Mouse (Mus musculus) embryonic facial prominence, embryonic 14.5 days (tissue): ENCODE data around the gene Brpf3. TPM values are rescaled to one million over a fixed set of nuclear protein-coding genes. Genes with fewer than 3 reads are reported as not detected.
"Not testable (repeated sequence)": the region's sequence is repeated elsewhere in the genome, so short reads cannot be mapped to it uniquely, and the experiment has no call there.

Experiments used
- ATAC-seq: fragments of 200-750 bp; cut with Nextera tagmentation; 2 replicates; pipeline ENCODE4 v1.8.0; 2017; ENCODE audit warnings: low read depth, moderate number of reproducible peaks, moderate TSS enrichment
- DNase-seq: peaks from one replicate; pipeline ENCODE4 v3.0.0-alpha.2; 2015; ENCODE audit warnings: low spot score
- H3K27ac ChIP-seq: fragments of 300-500 bp; sonication (generic); replicated peaks from 2 replicates; pipeline ENCODE4 v1.5.1; 2014; ENCODE audit warnings: low read depth, mild to moderate bottlenecking, low read length, moderate library complexity
- H3K27me3 ChIP-seq: fragments of 300-500 bp; sonication (generic); replicated peaks from 2 replicates; pipeline ENCODE4 v1.6.1; 2014; ENCODE audit warnings: low read length; ENCODE audit not compliant: control insufficient read depth, insufficient read depth
- H3K36me3 ChIP-seq: fragments of 300-500 bp; sonication (generic); 2 replicates; pipeline ENCODE4 v1.6.1; 2014; ENCODE audit warnings: low read length, mixed read lengths; ENCODE audit not compliant: control insufficient read depth, insufficient read depth
- H3K4me1 ChIP-seq: fragments of 300-500 bp; sonication (generic); 2 replicates; pipeline ENCODE4 v1.6.1; 2014; ENCODE audit warnings: antibody characterized with exemption, low read length; ENCODE audit not compliant: control insufficient read depth, insufficient read depth
- H3K4me2 ChIP-seq: fragments of 300-500 bp; sonication (generic); 2 replicates; pipeline ENCODE4 v1.6.1; 2014; ENCODE audit warnings: low read depth, mild to moderate bottlenecking, low read length, moderate library complexity, mixed read lengths
- H3K4me3 ChIP-seq: fragments of 300-500 bp; sonication (generic); 2 replicates; pipeline ENCODE4 v1.5.1; 2014; ENCODE audit warnings: low read depth, mild to moderate bottlenecking, low read length
- H3K9ac ChIP-seq: fragments of 300-500 bp; sonication (generic); 2 replicates; pipeline ENCODE4 v1.6.1; 2014; ENCODE audit warnings: low read depth, mild to moderate bottlenecking, low read length, moderate library complexity, mixed read lengths
- H3K9me3 ChIP-seq: fragments of 300-500 bp; sonication (generic); 2 replicates; pipeline ENCODE4 v1.6.1; 2016; ENCODE audit warnings: low read length; ENCODE audit not compliant: control insufficient read depth
- WGBS: fragments of 180-500 bp; shearing (Covaris S2); extraction: QIAGEN DNeasy Blood & Tissue Kit; methylation state at CpG from one replicate; pipeline ENCODE4 v1.1.7; 2014; 5-methylcytosine and 5-hydroxymethylcytosine counted together
- polyA plus RNA-seq: library from polyadenylated mRNA; unstranded; fragments of >200 nt; fragmentation: Nextera tagmentation; extraction: Ambion mirVana; gene quantifications from 2 replicates; pipeline ENCODE4 v1.2.1, GENCODE M21; 2014

Brpf3 gene
- polyA plus RNA-seq, 1 experiment from 2014 or later, result 10.2 TPM

DNA sequence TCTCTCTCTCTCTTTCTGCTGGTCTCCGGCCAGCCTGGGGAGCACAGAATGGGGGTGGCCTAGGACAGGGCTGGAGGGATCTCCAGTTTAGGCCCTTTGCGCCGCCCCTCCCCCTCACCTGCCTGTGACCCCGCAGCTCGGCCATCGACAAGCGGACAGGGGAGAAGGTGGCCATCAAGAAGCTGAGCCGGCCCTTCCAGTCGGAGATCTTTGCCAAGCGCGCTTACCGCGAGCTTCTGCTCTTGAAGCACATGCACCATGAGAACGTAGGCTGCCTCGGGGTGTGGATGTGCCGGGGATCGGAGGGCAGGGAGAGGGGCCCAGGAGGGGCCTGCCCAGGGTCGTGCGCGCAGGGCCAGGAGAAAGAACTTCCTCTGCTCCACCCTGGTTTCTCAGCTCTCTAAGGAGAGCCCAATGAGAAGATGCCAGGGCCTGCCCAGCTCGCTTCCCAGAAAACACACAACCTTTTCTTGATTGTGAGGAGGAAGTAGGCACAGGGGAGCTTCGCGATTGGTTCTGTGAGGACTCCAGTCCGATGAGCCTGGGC, 30.9 kb upstream of the Brpf3 start:
- Histone ChIP-seq H3K36me3 (no peaks in the 10 kb centered on the region), H3K4me3 (peak overlapping the region; percentile 56), H3K4me2 (peak overlapping the region; percentile 89), H3K27me3 (peaks cover 14% of the 10 kb centered on the region), H3K4me1 (peaks cover 7% of the 10 kb centered on the region; the same call in 1 of the 2 replicates), H3K9me3 (no peaks in the 10 kb centered on the region), H3K27ac (peak overlapping the region; percentile 33; the same call in 1 of the 2 replicates), H3K9ac (peak overlapping the region; percentile 70)
- DNase-seq (peak; percentile 53), ATAC-seq (peak; percentile 48)
- WGBS, result 3% methylated on average over 24 of the region's 24 CpGs

DNA sequence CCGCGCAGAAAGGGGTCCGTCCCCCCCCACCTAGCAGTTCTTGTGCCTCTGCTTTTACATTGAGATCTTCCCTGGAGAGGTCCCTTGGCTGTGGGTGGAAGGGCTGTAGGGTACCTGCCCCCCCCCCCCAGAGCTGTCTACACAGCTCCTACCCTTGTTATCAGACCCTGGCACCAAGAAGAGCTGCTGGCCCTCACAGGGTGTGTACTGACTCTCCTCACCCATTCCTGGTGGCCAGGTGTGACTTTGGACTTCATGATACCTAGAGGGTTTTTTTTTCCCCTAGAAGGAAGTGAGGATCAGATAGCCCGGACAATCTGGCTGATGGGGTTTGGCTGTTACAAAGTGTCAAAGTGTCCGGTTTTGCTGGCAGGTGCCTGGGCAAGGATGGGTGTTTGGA, 29.6 kb upstream of the Brpf3 start:
- Histone ChIP-seq H3K4me2 (no peak overlapping the region), H3K27me3 (peaks cover 14% of the 10 kb centered on the region), H3K9me3 (no peaks in the 10 kb centered on the region), H3K4me3 (no peak overlapping the region), H3K9ac (no peak overlapping the region), H3K36me3 (no peaks in the 10 kb centered on the region), H3K4me1 (peaks cover 7% of the 10 kb centered on the region; the same call in 1 of the 2 replicates), H3K27ac (no peak overlapping the region)
- no peak for ATAC-seq
- WGBS, result 87% methylated on average over 5 of the region's 5 CpGs
- DNase-seq, result no peak

DNA sequence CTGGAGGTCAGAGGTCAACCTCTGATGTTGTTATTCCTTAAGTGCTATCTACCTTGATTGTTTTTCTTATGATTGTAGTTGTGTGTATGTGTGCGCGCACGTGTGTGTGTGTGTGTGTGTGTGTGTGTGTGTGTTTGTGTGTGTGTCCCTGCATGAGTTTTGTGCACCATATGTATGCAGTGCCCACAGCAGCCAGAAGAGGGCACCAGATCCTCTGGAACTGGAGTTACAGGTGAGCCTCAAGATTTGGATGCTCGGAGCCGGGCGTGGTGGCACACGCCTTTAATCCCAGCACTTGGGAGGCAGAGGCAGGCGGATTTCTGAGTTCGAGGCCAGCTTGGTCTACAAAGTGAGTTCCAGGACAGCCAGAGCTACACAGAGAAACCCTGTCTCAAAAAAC, 26.6 kb upstream of the Brpf3 start:
- WGBS, result 96% methylated on average over 8 of the region's 9 CpGs
- H3K4me2 ChIP-seq, H3K9ac ChIP-seq, H3K4me3 ChIP-seq, H3K27ac ChIP-seq, DNase-seq, H3K36me3 ChIP-seq, ATAC-seq, H3K9me3 ChIP-seq, H3K27me3 ChIP-seq, H3K4me1 ChIP-seq: not testable (repeated sequence)

DNA sequence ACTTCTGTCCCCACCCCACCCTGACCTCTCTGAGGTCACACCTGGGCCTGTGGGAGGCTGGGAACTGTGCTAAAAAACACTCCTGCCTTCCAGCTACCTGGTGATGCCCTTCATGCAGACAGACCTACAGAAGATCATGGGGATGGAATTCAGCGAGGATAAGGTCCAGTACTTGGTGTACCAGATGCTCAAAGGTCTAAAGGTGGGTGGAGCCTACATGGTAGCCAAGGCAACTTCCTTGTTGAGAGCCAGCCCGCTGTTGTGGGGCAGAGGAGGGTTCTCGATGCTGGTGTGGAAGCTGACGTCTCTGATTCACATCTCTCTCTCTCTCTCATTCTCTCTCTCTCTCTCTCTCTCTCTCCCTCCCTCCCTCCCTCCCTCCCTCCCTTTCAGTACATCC, 25.7 kb upstream of the Brpf3 start:
- H3K4me2 ChIP-seq, result no peak overlapping the region
- H3K4me3 ChIP-seq, result no peak overlapping the region
- H3K36me3 ChIP-seq, result peaks cover 6% of the 10 kb centered on the region; the same call in 1 of the 2 replicates
- DNase-seq (no peak), ATAC-seq (no peak)
- H3K27ac ChIP-seq, result no peak overlapping the region
- peaks cover 5% of the 10 kb centered on the region; the same call in 1 of the 2 replicates for H3K4me1 ChIP-seq
- no peaks in the 10 kb centered on the region for H3K9me3 ChIP-seq
- WGBS, result 67% methylated on average over 4 of the region's 4 CpGs
- H3K27me3 ChIP-seq, result peaks cover 9% of the 10 kb centered on the region; the same call in 1 of the 2 replicates
- no peak overlapping the region for H3K9ac ChIP-seq

DNA sequence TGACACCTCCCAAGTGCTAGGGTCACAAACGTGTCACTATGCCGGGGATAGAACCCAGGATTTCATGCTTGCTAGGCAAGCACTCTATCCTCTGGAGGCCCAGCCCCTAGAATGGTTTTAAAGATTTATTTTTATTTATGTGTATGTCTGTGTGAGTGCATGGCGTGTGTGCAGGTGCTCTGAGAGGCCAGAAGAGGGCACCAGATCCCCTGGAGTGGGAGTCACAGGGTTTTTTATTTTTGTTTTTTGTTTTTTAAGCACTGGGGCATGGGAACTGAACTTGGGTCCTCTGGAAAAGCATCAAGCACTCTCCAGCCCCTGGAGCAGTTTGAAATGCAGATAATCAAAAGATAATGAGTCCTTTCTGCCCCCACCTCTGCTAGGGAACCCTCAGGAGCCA, 24.1 kb upstream of the Brpf3 start:
- H3K4me2 ChIP-seq, result no peak overlapping the region

DNA sequence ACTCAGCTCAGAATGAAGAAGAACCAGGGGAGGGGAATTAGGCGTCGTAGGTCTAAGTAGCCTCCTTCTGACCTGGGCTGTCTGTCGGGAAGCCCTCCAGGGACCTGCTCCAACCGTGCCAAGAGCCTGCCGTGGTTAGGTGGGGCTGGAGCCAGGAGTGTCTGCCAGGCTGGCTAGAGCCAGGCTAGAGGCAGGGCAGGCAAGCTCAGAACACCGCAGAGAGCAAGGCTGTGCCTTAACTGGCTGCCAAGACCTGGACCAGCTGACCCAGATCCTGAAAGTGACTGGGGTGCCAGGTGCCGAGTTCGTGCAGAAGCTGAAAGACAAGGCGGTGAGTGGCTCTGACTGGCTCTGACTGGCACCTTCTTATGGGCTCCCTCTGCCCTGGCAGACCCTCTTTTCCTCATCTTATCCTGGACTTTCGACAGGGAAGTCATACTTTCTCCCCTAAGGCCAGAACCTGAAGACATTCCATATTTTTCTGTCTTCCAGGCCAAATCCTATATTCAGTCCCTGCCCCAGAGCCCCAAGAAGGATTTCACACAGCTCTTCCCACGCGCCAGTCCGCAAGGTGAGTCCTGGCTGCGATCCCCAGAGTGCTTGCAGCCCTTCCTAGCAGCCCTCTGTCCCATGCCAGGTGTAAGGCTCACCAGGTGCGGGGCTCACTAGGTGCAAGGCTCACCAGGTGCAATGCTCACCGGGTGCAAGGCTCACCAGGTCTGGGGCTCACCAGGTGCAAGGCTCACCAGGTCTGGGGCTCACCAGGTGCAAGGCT, 23.5 kb upstream of the Brpf3 start:
- ATAC-seq, result no peak
- no peak overlapping the region for H3K4me3 ChIP-seq
- no peak overlapping the region for H3K27ac ChIP-seq
- no peak overlapping the region for H3K4me2 ChIP-seq
- H3K9ac ChIP-seq, result no peak overlapping the region
- 85% methylated on average over 16 of the region's 16 CpGs for WGBS
- no peaks in the 10 kb centered on the region for H3K9me3 ChIP-seq
- H3K36me3 ChIP-seq, result peaks cover 6% of the 10 kb centered on the region; the same call in 1 of the 2 replicates
- H3K4me1 ChIP-seq, result no peaks in the 10 kb centered on the region
- H3K27me3 ChIP-seq, result no peaks in the 10 kb centered on the region
- no peak for DNase-seq

More for the DNA sequence above, 24.1 kb upstream of the Brpf3 start:
- no peaks in the 10 kb centered on the region for H3K4me1 ChIP-seq
- H3K9me3 ChIP-seq, result no peaks in the 10 kb centered on the region
- ATAC-seq (no peak), DNase-seq (no peak)
- H3K27ac ChIP-seq, result no peak overlapping the region
- no peaks in the 10 kb centered on the region for H3K27me3 ChIP-seq
- 88% methylated on average over 3 of the region's 3 CpGs for WGBS
- H3K9ac ChIP-seq, result no peak overlapping the region
- no peak overlapping the region for H3K4me3 ChIP-seq
- peaks cover 6% of the 10 kb centered on the region; the same call in 1 of the 2 replicates for H3K36me3 ChIP-seq

DNA sequence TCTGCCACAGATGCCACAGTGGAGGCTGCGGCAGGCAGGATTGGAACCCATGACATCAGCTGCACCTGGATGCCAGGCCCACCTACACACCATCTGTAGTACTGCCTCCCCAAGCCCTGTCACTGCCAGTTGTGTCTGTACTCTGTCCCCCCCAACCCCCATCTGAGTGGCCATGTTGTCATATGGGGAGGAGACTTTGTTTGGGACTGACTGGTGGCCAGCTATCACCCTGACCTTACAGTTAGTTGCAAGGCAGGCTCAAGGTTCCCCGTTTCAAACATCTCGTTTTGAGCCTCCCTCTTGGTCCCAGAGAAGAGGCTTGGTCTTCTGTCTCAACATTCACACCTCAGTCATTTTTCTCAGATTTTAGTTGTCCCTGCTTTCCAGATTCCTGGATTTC, 21.2 kb upstream of the Brpf3 start:
- Histone ChIP-seq H3K9ac (no peak overlapping the region), H3K9me3 (no peaks in the 10 kb centered on the region), H3K27me3 (no peaks in the 10 kb centered on the region), H3K4me1 (no peaks in the 10 kb centered on the region), H3K27ac (no peak overlapping the region), H3K36me3 (peaks cover 6% of the 10 kb centered on the region; the same call in 1 of the 2 replicates), H3K4me2 (no peak overlapping the region), H3K4me3 (no peak overlapping the region)
- no peak for DNase-seq
- WGBS, result 90% methylated on average over 3 of the region's 3 CpGs
- ATAC-seq, result no peak

DNA sequence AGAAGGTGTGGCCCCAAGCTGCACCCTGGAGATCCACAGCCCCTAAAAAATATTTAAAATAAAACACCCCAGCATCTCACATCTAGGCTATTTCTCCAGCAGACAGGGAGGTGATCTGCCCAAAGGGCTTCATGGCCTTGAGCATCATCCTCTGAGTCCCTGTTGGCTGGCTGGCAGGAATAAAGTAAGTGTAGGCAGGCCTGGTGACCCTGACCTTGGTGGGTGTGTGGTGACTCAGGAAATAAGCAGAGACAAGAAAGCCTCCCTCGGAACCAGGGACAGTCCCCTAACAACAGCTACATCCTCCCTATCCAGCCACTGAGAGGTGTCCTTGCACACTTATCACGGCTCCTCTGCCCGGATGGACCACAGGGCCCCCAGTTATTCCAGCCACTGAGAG, 20.1 kb upstream of the Brpf3 start:
- DNase-seq (no peak), ATAC-seq (no peak)
- Histone ChIP-seq H3K27me3 (no peaks in the 10 kb centered on the region), H3K4me2 (no peak overlapping the region), H3K4me1 (no peaks in the 10 kb centered on the region), H3K27ac (no peak overlapping the region), H3K9ac (no peak overlapping the region), H3K36me3 (peaks cover 6% of the 10 kb centered on the region; the same call in 1 of the 2 replicates), H3K4me3 (no peak overlapping the region), H3K9me3 (no peaks in the 10 kb centered on the region)
- WGBS, result 80% methylated on average over 1 of the region's 3 CpGs
